Mouse (Mus musculus) colon, adult 2 months (tissue): ENCODE results near the gene Nags. TPM values are rescaled to one million over a fixed set of nuclear protein-coding genes. Genes with fewer than 3 reads are reported as not detected.

Source experiments
- polyA plus RNA-seq: library from polyadenylated mRNA; depleted of rRNA; stranded (reverse); fragments of >200 nt; gene quantifications from 2 replicates; pipeline ENCODE4 v1.2.3, GENCODE M21; 2012; rRNA removed

Nags gene
- polyA plus RNA-seq: 10.8 and 16.1 TPM in 2 replicates

GRCm38 (mm10) chr11:102145471-102146001 lies at the start of gene Nags:
TSS of gene Nags (plus strand) at chr11:102145513.

GRCm38 (mm10) chr11:102101219-102101618 lies 44.1 kb upstream of the Nags start, which contains the start of gene Ppy:
TSS of gene Ppy (minus strand) at chr11:102101319.

GRCm38 (mm10) chr11:102107732-102108131 lies 37.6 kb upstream of the Nags start, which contains the start of gene Pyy:
TSS of gene Pyy (minus strand) at chr11:102107832.

GRCm38 (mm10) chr11:102156039-102156785 lies 10.9 kb downstream of the Nags start, which contains the start of gene Tmem101:
TSS of gene Tmem101 (minus strand) at chr11:102156404.

GRCm38 (mm10) chr11:102184646-102185495 lies 39.6 kb downstream of the Nags start, which contains the start of gene Lsm12:
TSS of gene Lsm12 (minus strand) at chr11:102185296.

GRCm38 (mm10) chr11:102189461-102190436 lies 44.4 kb downstream of the Nags start, which contains the start of gene G6pc3:
TSS of gene G6pc3 (plus strand) at chr11:102189620.

Other genes starting within 250 kb of the Nags start
- gene Sost, start 178.5 kb upstream of the Nags start, polyA plus RNA-seq: 0.10 TPM in 1 of 2 replicates, not detected in the other
- not detected in 2 replicates for gene Cfap97d1, start 161.2 kb upstream of the Nags start, polyA plus RNA-seq
- gene Dusp3, start 158.5 kb upstream of the Nags start, polyA plus RNA-seq: 112 and 133 TPM in 2 replicates
- gene Mpp3, start 117.1 kb upstream of the Nags start, polyA plus RNA-seq: 10.6 and 12.7 TPM in 2 replicates
- 7.7 and 9.2 TPM in 2 replicates for gene Cd300lg, start 104.0 kb upstream of the Nags start, polyA plus RNA-seq
- gene Mpp2, start 57.0 kb upstream of the Nags start, polyA plus RNA-seq: 4.9 and 5.9 TPM in 2 replicates
- 156 and 278 TPM in 2 replicates for gene Ppy, start 44.2 kb upstream of the Nags start, polyA plus RNA-seq
- gene Pyy, start 37.7 kb upstream of the Nags start, polyA plus RNA-seq: 2,050 and 2,272 TPM in 2 replicates
- gene Tmem101, start 10.9 kb downstream of the Nags start, polyA plus RNA-seq: 23.5 and 29.5 TPM in 2 replicates
- 25.4 and 35.2 TPM in 2 replicates for gene Lsm12, start 39.8 kb downstream of the Nags start, polyA plus RNA-seq
- gene G6pc3, start 44.1 kb downstream of the Nags start, polyA plus RNA-seq: 114 and 152 TPM in 2 replicates
- gene Hdac5, start 84.7 kb downstream of the Nags start, polyA plus RNA-seq: 97.0 and 115 TPM in 2 replicates
- 3.3 and 3.9 TPM in 2 replicates for gene BC030867, start 103.4 kb downstream of the Nags start, polyA plus RNA-seq
- 1.6 and 2.8 TPM in 2 replicates for gene Asb16, start 123.2 kb downstream of the Nags start, polyA plus RNA-seq
- gene Tmub2, start 139.4 kb downstream of the Nags start, polyA plus RNA-seq: 57.5 and 64.0 TPM in 2 replicates
- 41.5 and 46.8 TPM in 2 replicates for gene Atxn7l3, start 151.1 kb downstream of the Nags start, polyA plus RNA-seq
- gene Ubtf, start 174.2 kb downstream of the Nags start, polyA plus RNA-seq: 31.0 and 33.3 TPM in 2 replicates
- gene Slc4a1, start 220.7 kb downstream of the Nags start, polyA plus RNA-seq: 0.08 and 0.15 TPM in 2 replicates
- 14.5 and 19.1 TPM in 2 replicates for gene Rundc3a, start 247.9 kb downstream of the Nags start, polyA plus RNA-seq